Mouse (Mus musculus): ENCODE measurements around the gene Zbtb40.

DNA sequence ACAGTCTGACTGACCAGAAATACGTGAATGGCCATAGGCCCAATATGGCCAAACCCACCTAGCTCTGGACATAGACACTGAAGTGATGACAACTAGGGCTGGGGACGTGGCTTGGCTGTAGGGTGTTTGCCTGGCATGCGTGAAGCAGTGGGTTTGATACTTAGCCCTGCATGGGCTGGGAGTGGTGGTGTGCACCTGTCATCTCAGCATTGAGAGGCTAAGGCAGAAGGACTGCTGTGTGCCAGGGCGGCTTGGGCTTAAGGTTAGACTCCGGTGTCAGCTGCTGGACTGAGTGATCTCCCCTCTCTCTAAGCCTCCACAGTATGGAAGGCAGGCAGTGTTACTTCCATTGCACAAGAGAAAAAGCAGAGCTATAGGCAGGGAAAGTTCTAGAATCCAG, 110.7 kb downstream of the Zbtb40 start:
- no peak for TF ChIP-seq CTCF (IDR thresholded peaks at IDR 0.05; ENCODE audit: borderline replicate concordance, control insufficient read depth, extremely low read depth, insufficient read depth, low read length, poor library complexity)
- TF ChIP-seq POLR2A (IDR thresholded peaks at IDR 0.05; ENCODE audit: control insufficient read depth, extremely low read depth, insufficient read depth, low read length, poor library complexity) = no peak

All from thymus, adult 2 months (tissue).